Mouse (Mus musculus) hindbrain, embryonic 15.5 days (tissue): Measurements from ENCODE around the gene Gpc5. TPM values are rescaled to one million over a fixed set of nuclear protein-coding genes. Genes with fewer than 3 reads are reported as not detected.

ENCODE experiments used
- ATAC-seq: fragments of 200-750 bp; cut with Nextera tagmentation; 2 replicates; pipeline ENCODE4 v1.8.0; 2017; ENCODE audit warnings: low read depth, moderate number of reproducible peaks, moderate TSS enrichment; ENCODE audit not compliant: low FRiP score
- H3K27ac ChIP-seq: fragments of 300-500 bp; sonication (generic); replicated peaks from 2 replicates; pipeline ENCODE4 v1.5.1; 2015; ENCODE audit warnings: mild to moderate bottlenecking, inconsistent platforms
- H3K27me3 ChIP-seq: fragments of 300-500 bp; sonication (generic); 2 replicates; pipeline ENCODE4 v1.6.1; 2015; ENCODE audit warnings: control low read depth, inconsistent platforms
- H3K36me3 ChIP-seq: fragments of 300-500 bp; sonication (generic); 2 replicates; pipeline ENCODE4 v1.6.1; 2015; ENCODE audit warnings: control low read depth, inconsistent platforms
- H3K4me1 ChIP-seq: fragments of 300-500 bp; sonication (generic); replicated peaks from 2 replicates; pipeline ENCODE4 v1.6.1; 2015; ENCODE audit warnings: control low read depth, inconsistent platforms
- H3K4me2 ChIP-seq: fragments of 300-500 bp; sonication (generic); 2 replicates; pipeline ENCODE4 v1.6.1; 2015; ENCODE audit warnings: moderate library complexity, mild to moderate bottlenecking, inconsistent platforms
- H3K4me3 ChIP-seq: fragments of 300-500 bp; sonication (generic); 2 replicates; pipeline ENCODE4 v1.5.1; 2015; ENCODE audit warnings: mild to moderate bottlenecking, inconsistent platforms
- H3K9ac ChIP-seq: fragments of 300-500 bp; sonication (generic); 2 replicates; pipeline ENCODE4 v1.6.1; 2015; ENCODE audit warnings: inconsistent platforms
- H3K9me3 ChIP-seq: fragments of 300-500 bp; sonication (generic); 2 replicates; pipeline ENCODE4 v1.6.1; 2016; ENCODE audit warnings: control low read depth, inconsistent platforms
- WGBS: fragments of 180-500 bp; shearing (Covaris S2); methylation state at CpG from one replicate; pipeline ENCODE4 v1.1.7; 2015; 5-methylcytosine and 5-hydroxymethylcytosine counted together
- polyA plus RNA-seq: library from polyadenylated mRNA; unstranded; fragments of >200 nt; fragmentation: Nextera tagmentation; extraction: Ambion mirVana; gene quantifications from 2 replicates; pipeline ENCODE4 v1.2.1, GENCODE M21; 2015

Gene Gpc5
- polyA plus RNA-seq, 1 experiment from 2014 or later: 9.8 TPM

DNA sequence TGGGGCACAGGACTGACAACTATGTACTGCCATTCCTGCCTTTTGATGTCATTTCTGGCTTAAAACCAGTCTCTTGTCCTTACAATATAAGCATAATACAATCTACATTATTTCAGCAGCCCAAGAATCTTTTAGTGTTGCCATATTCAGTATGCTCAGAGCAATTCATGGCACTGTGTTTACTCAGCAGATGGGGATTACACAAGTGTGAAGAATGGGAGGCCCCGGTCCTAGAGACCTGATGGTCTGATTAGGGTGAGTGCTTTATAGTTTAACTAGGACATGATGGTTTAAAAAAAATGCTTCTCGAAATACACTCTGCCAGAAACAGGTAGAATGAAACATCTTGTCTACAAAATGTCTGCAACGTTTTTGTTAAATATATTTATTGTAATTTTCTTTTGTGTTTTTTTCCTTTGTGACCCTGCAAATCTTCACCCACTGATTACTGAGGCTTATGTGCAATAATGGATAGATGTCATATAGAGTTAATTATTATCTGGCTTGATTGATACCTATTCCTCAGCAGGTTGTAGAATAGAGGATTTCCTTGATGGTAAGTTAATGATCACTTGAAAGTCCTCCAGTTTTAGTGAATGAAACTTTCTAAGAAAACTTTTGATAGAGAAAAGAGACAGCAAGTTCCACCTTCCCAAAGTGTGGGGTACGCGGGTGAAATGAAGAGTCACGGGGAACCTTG, 177.8 kb downstream of the Gpc5 start:
- Histone ChIP-seq H3K4me2 (no peak overlapping the region), H3K27ac (no peak overlapping the region), H3K4me1 (no peaks in the 10 kb centered on the region), H3K9me3 (no peaks in the 10 kb centered on the region), H3K9ac (no peak overlapping the region), H3K27me3 (no peaks in the 10 kb centered on the region), H3K36me3 (no peaks in the 10 kb centered on the region), H3K4me3 (no peak overlapping the region)
- WGBS: 92% methylated on average over 6 of the region's 6 CpGs
- ATAC-seq: no peak

DNA sequence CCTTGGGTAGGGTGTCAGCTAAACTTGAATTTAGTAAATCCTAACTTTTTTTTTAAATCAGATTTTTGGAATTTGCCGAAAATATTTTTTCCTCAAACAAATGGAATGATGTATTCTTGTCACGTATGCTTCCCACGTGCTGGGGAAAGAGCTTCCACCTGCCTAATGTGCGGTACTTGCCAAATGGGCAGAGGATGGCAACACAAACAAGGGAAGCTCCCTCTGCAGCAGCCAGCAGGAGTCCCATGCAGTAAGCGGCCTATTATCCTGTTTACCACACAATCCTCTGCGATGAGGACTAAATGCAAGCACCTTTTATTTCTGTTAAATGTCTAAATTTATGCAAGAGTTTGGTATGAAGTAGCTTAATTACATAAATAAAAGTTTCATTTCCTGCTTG, 178.4 kb downstream of the Gpc5 start:
- no peak for ATAC-seq
- H3K4me3 ChIP-seq: no peak overlapping the region
- no peaks in the 10 kb centered on the region for H3K36me3 ChIP-seq
- no peak overlapping the region for H3K4me2 ChIP-seq
- H3K9me3 ChIP-seq: no peaks in the 10 kb centered on the region
- no peak overlapping the region for H3K9ac ChIP-seq
- no peaks in the 10 kb centered on the region for H3K4me1 ChIP-seq
- 80% methylated on average over 6 of the region's 6 CpGs for WGBS
- H3K27me3 ChIP-seq: no peaks in the 10 kb centered on the region
- H3K27ac ChIP-seq: no peak overlapping the region

DNA sequence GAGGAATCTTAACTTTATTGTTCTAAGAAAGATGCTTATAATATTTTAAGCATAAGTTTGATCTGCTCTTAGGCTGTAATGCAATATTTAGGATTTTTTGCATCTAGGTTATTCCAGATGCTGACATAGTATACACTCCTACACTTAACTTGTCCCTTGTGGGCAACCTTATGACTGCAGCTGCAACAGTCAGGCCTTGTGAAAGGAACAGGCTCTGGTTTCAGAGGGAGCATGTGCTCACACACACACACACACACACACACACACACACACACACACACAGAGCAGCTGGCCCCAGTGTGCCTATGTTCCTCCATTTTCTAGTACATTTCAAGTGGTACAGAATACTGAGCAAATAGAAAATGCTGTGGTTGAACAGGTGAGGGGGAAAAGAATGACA, 190.8 kb downstream of the Gpc5 start:
- no peak for ATAC-seq
- H3K4me1 ChIP-seq: no peaks in the 10 kb centered on the region
- no peaks in the 10 kb centered on the region for H3K36me3 ChIP-seq
- H3K4me3 ChIP-seq: no peak overlapping the region
- H3K27ac ChIP-seq: no peak overlapping the region
- no peaks in the 10 kb centered on the region for H3K27me3 ChIP-seq
- no peak overlapping the region for H3K9ac ChIP-seq
- H3K9me3 ChIP-seq: no peaks in the 10 kb centered on the region
- H3K4me2 ChIP-seq: no peak overlapping the region

DNA sequence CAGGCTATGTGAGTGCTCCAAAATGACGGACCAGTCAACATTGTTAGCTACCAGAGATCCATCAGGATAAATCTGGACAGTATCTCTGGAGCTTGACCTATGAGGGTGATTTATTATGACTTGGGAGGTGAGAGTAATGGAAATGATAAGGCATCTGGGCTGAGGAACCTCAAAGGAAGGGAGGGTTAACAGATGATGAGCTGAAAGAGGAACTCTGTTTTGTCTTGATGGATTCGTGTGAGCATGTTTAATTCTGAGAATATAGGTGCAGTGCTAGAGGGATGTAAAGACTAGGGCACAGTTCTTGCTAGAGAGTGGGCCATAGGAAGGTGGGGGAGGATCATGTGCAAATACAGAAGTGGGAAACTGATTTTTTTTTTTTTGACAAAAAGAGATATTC, 232.2 kb downstream of the Gpc5 start:
- 85% methylated on average over 2 of the region's 2 CpGs for WGBS
- no peak overlapping the region for H3K27ac ChIP-seq
- no peak overlapping the region for H3K9ac ChIP-seq
- no peak overlapping the region for H3K4me3 ChIP-seq
- H3K9me3 ChIP-seq: no peaks in the 10 kb centered on the region
- H3K4me2 ChIP-seq: no peak overlapping the region
- no peaks in the 10 kb centered on the region for H3K4me1 ChIP-seq
- H3K36me3 ChIP-seq: no peaks in the 10 kb centered on the region
- no peak for ATAC-seq
- no peaks in the 10 kb centered on the region for H3K27me3 ChIP-seq

DNA sequence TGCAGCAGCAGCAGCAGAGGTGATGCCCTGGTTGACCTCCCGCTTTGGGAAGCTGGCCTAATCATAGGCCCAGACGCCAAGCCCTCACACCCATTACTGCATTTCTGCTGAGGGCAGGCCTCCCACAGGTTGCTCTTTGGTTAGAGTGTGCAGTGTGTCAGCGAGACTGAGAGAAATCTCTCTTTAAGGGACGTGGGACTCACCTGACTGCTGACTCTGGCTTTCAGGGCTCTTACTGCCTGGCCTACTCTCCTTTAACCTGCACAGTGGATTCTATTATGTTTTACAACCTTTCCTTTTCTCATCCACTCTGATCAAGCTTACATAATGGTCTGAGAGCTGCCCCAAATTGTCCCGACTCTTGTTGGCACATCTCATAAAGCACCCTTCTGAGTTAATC, 234.4 kb downstream of the Gpc5 start:
- Histone ChIP-seq H3K9me3 (no peaks in the 10 kb centered on the region), H3K4me1 (no peaks in the 10 kb centered on the region), H3K27ac (no peak overlapping the region), H3K4me3 (no peak overlapping the region), H3K36me3 (no peaks in the 10 kb centered on the region), H3K4me2 (no peak overlapping the region), H3K9ac (no peak overlapping the region), H3K27me3 (no peaks in the 10 kb centered on the region)
- 57% methylated on average over 5 of the region's 5 CpGs for WGBS
- ATAC-seq: no peak

DNA sequence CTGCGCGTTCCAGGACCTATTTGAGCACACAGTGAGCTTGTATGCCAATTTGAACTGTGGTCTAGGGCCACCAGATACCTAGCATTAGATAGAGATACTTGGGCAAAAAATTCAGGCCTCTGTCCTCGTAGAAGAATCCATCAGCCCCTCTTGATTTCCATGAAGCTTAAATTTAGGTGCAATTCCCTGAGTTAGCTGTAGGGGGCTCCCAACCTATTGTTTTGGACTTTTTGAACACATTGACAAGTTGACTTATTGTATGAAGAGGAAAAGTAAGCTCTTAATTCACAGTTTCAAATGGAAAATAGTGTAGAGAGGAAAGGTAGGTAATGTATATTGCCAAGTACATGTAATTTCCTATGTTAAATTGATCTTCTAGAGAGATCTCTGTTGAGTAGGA, 247.1 kb downstream of the Gpc5 start:
- WGBS: 84% methylated on average over 3 of the region's 3 CpGs
- Histone ChIP-seq H3K4me3 (no peak overlapping the region), H3K9me3 (no peaks in the 10 kb centered on the region), H3K27me3 (no peaks in the 10 kb centered on the region), H3K27ac (no peak overlapping the region), H3K4me1 (no peaks in the 10 kb centered on the region), H3K36me3 (no peaks in the 10 kb centered on the region), H3K4me2 (no peak overlapping the region), H3K9ac (no peak overlapping the region)
- no peak for ATAC-seq

DNA sequence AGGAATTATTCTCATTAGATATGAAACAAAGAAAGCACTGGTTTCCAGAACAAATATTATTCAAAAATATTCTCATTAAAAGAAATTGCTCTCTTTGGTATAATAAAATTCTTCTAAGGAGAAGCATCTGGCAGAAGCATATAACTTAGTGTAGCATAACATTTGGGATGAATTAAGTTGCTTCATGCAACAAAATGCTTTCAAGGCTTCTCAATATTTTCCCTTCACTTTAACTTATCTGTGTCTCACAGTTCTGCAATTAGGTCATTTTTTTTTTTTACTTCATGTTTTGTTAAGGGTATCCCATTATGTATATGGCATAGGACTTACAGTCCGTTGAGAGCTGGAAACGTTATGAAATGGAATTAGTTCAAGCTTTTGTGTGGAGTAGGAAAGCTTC, 250.6 kb downstream of the Gpc5 start:
- Histone ChIP-seq H3K9ac (no peak overlapping the region), H3K9me3 (no peaks in the 10 kb centered on the region), H3K36me3 (no peaks in the 10 kb centered on the region), H3K4me1 (no peaks in the 10 kb centered on the region), H3K4me2 (no peak overlapping the region), H3K4me3 (no peak overlapping the region), H3K27me3 (no peaks in the 10 kb centered on the region), H3K27ac (no peak overlapping the region)
- ATAC-seq: no peak
- WGBS: 83% methylated on average over 2 of the region's 2 CpGs

DNA sequence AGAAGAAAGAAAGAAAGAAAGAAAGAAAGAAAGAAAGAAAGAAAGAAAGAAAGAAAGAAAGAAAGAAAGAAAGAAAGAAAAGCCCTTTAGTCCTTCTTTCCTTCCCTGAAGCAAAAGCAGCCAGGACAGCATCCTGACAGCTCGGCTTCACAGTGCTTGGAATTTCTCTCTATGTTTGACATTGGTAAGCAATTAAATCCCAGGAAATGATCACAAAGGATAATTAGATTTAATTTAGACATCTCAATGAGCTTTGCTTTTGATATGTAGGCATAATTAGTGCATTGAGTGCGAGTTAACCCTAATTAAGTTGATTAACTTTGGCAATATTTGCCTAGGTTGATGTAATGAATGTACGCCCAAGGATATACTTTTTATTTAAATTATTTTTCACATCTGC, 257.4 kb downstream of the Gpc5 start:
- Histone ChIP-seq H3K4me1 (no peaks in the 10 kb centered on the region), H3K27ac (no peak overlapping the region), H3K4me2 (no peak overlapping the region), H3K36me3 (no peaks in the 10 kb centered on the region), H3K9ac (no peak overlapping the region), H3K9me3 (no peaks in the 10 kb centered on the region), H3K27me3 (no peaks in the 10 kb centered on the region), H3K4me3 (no peak overlapping the region)
- ATAC-seq: no peak
- WGBS: 71% methylated on average over 3 of the region's 3 CpGs

DNA sequence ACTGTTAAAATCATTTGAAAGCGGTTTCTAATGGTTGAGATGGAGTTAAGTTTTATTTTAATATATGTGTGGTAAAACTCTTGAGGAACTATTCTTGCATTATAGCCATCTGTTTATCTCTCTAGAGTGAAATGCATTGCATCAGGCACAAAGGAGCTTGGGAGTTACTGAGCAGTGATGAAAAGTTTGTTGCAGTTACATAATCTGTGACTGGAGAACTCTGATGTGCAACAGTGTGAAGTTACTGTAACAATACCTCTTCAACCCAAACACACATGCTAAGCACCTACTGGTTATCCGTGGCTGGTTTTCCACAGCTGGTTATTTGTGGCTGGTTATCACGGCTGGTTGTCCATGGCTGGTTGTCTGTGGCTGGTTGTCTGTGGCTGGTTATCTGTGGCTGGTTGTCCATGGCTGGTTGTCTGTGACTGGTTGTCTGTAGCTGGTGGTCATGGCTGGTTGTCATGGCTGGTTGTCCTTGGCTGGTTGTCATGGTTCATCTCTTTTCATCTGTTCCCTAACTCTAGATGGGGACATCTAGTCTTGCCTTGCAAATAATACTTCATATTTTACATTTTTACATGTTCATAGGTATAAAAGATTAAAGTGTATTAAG, 273.4 kb downstream of the Gpc5 start:
- Histone ChIP-seq H3K36me3 (no peaks in the 10 kb centered on the region), H3K4me3 (no peak overlapping the region), H3K27me3 (no peaks in the 10 kb centered on the region), H3K9me3 (no peaks in the 10 kb centered on the region), H3K4me1 (no peaks in the 10 kb centered on the region), H3K27ac (no peak overlapping the region), H3K9ac (no peak overlapping the region), H3K4me2 (no peak overlapping the region)
- no peak for ATAC-seq
- 92% methylated on average over 3 of the region's 3 CpGs for WGBS

DNA sequence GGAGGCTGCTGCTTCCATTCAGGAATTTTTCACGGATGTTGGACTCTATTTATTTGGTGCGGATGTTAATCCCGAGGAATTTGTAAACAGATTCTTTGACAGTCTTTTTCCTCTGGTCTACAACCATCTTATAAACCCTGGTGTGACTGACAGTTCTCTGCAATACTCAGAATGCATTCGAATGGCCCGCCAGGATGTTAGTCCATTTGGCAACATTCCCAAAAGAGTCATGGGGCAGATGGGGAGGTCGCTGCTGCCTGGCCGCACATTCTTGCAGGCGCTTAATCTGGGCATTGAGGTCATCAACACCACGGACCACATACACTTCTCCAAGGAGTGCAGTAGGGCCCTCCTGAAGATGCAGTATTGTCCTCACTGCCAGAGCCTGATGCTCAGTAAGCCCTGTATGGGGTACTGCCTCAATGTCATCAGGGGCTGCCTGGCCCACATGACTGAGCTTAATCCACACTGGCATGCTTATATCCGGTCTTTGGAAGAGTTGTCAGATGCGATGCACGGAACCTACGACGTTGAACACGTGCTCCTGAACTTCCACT, 277.7 kb downstream of the Gpc5 start:
- no peaks in the 10 kb centered on the region for H3K36me3 ChIP-seq
- H3K9ac ChIP-seq: no peak overlapping the region
- 73% methylated on average over 15 of the region's 15 CpGs for WGBS

DNA sequence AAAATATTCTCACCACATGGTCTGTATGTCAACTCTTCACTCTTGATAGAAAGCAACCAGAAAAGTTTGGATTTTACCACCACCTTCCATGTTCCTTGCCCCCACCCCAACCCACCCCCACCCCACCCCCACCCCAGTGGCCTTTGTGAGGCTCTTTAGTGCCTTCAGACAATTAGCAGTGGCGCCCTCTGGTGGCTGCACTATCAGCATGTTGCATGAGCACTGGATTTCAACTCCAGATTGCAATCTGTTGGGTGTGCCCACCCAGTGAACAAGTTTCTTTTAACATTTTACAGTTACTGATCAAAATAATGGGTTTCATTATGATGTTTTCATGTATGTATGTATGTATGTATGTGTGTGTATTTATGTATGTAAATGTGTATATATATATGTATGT, 279.1 kb downstream of the Gpc5 start:
- H3K27ac ChIP-seq: no peak overlapping the region
- no peak overlapping the region for H3K4me2 ChIP-seq
- ATAC-seq: no peak
- 16% methylated on average over 1 of the region's 1 CpGs for WGBS
- H3K9ac ChIP-seq: no peak overlapping the region
- no peaks in the 10 kb centered on the region for H3K9me3 ChIP-seq
- H3K4me3 ChIP-seq: no peak overlapping the region
- H3K27me3 ChIP-seq: no peaks in the 10 kb centered on the region
- H3K4me1 ChIP-seq: no peaks in the 10 kb centered on the region
- H3K36me3 ChIP-seq: no peaks in the 10 kb centered on the region

More for the DNA sequence above, 277.7 kb downstream of the Gpc5 start:
- 0 out of 2 replicates have a peak, but pooled peaks have one; percentile 23 for ATAC-seq
- Histone ChIP-seq H3K27ac (no peak overlapping the region), H3K4me2 (no peak overlapping the region), H3K9me3 (no peaks in the 10 kb centered on the region), H3K27me3 (no peaks in the 10 kb centered on the region), H3K4me1 (no peaks in the 10 kb centered on the region), H3K4me3 (no peak overlapping the region)

DNA sequence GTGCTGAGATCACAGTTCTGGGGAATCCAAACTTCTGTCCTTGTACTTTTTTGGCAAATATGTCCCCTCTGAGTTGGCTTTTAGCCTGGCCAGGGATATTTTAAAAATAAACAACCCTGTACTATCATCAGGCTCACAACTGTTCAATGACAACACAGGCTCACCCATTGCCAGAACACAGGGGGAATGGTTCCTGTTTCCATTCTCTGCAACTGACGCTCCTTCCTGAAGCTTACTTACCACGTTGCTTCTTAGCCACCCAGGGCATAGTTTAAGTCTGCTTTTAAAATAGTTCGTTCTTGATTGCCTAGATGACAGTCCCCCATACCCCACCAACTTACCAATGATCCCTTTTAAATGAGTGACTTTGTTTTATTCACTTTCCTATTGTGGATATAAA, 299.8 kb downstream of the Gpc5 start:
- no peaks in the 10 kb centered on the region for H3K27me3 ChIP-seq
- no peaks in the 10 kb centered on the region for H3K4me1 ChIP-seq
- no peaks in the 10 kb centered on the region for H3K9me3 ChIP-seq
- no peak overlapping the region for H3K4me2 ChIP-seq
- no peak overlapping the region for H3K9ac ChIP-seq
- 79% methylated on average over 3 of the region's 3 CpGs for WGBS
- no peak overlapping the region for H3K4me3 ChIP-seq
- no peak overlapping the region for H3K27ac ChIP-seq
- ATAC-seq: no peak
- no peaks in the 10 kb centered on the region for H3K36me3 ChIP-seq
